Mouse (Mus musculus): ENCODE results near the gene 4921504E06Rik.

4921504E06Rik gene

GRCm38 (mm10) chr2:19553821-19554592 is at the start of gene 4921504E06Rik:
Gene 4921504E06Rik (minus strand): TSS chr2:19553914.
- no peak for DNase-seq (ENCODE audit: extremely low read depth, low read depth)

GRCm38 (mm10) chr2:19601386-19601925 is 47.7 kb upstream of the 4921504E06Rik start:
- DNase-seq (ENCODE audit: extremely low read depth, low read depth): no peak

GRCm38 (mm10) chr2:19600860-19601259 is 47.1 kb upstream of the 4921504E06Rik start:
- DNase-seq (ENCODE audit: extremely low read depth, low read depth): no peak

DNA sequence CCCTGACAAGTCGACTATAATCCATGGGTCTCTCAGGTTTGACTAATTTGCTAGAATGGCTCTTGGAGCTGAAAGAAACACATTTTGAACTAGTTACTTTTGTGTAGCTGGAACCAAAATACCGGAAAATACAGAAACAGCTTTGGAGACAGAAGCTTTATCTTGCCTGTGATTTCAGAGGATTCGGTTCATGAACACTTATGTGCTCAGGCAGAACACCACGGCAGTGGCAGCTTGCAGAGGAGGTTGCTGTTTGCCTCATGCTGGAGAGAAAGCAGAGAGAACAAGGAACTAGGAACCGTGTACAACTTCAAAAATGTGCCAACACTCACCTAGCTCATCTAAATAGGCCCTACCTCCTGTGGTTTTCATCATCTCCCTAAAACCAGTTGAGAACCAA is 46.1 kb upstream of the 4921504E06Rik start:
- DNase-seq (ENCODE audit: extremely low read depth, low read depth): no peak

DNA sequence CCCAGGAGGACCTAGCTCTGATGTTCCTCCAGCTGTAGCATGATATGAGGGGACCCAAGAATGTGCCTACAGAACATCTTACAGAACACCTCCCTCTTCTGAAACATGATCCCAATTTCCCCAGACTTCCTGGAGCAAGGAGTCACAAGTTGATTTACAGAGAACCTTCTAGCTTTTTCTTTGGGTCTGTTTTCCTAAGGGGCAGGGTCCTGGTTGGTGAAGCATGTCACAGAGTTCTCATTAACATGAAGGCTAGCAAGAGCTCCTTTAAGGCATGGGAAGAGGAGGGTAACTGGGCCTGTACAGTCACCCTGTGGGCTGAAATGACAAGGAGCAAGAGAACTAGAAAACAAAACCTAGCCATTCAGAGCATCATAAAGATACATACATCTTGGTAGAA is 43.3 kb upstream of the 4921504E06Rik start:
- DNase-seq (ENCODE audit: extremely low read depth, low read depth): no peak

DNA sequence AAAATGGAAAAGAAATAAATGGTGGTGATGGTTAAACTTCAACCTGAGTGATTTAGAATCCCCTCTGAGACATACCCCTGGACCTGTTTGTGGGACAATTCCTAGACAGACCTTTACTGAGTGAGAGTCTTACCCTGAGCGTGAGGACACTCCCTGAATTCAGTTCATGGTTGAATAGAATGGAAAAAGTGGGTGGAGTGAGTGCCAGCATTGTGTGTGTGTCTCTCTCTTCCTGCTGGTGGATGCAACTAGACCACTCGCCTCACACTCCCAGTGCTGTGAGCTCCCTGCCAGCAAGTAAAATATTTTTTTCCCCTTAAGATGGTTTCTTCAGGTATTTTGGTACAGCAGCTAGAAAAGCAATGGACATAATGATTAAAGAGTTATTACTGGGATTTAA is 42.7 kb upstream of the 4921504E06Rik start:
- DNase-seq (ENCODE audit: extremely low read depth, low read depth): no peak

- no peak for DNase-seq (ENCODE audit: extremely low read depth, low read depth)
Measured at GRCm38 (mm10) chr2:19594856-19595255, 41.1 kb upstream of the 4921504E06Rik start.

DNA sequence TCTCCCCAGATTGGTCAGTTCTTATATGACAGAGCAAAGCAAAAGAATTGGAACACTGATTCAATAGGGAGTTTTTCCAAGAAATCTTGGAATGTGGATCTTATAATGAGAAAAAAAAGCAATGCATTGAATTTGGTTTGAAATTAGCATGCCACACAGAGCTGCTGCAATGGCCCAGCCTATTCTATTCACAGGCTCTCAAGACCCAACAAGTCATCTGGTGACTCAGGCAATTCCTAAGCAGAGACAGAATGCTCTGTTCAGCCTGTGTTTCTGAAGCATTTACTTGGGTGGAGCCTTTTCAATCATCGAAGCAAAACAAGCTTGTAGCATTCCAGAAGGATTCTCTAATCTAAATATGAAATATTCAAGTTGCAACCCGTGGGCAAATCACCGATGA is 26.1 kb upstream of the 4921504E06Rik start:
- no peak for DNase-seq (ENCODE audit: extremely low read depth, low read depth)

- no peak for DNase-seq (ENCODE audit: extremely low read depth, low read depth)
Measured at GRCm38 (mm10) chr2:19579180-19579579, 25.5 kb upstream of the 4921504E06Rik start.

DNA sequence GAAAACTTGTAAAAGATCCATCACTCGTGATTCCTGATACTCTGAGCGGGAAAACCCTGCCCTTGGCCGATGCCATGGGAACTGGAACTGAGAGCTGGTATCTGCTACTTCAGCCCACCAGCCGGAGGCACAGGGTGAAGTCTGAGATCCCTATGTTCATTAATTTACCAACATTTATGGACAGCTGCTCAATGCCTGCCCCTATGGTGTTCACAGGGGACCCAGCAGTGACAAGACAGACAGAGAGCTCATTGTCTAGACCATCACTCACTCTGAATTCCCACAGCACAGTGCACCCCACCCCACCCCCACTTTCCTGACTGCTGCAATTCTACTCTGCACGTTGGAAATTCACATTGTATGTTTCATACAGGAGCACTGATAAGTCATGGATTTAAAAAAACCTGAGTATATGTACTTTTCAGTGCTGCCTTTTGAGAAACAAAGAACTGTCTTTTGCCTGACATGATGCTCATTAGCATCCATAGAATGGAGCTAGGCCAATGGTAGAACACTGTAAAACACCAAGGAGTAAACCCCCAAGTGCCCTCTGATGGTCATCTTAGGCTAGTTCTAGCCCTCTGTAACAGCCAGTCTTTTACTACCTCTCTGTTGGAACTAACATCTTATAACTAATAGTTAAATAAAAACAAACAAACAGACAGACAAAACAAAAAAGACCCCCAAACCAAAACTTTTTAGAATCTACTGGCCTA is 8.6 kb upstream of the 4921504E06Rik start:
- no peak for DNase-seq (ENCODE audit: extremely low read depth, low read depth)

DNA sequence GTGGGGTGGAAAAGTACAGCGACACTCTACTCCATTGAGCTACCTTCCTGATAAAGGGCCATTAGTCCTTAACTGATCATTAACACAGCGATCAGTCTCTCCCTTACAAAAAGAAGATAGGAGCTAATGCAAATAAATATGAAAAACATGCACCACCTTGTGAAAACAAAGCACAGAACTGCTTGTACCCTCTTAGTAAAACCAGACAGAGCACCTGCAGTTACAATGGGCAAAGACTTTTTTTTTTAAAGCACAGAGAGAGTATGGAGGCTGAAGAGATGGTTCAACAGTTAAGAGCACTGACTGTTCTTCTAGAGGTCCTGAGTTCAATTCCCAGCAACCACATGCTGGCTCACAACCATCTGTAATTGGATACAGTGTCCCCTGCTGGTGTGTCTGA is 6.9 kb upstream of the 4921504E06Rik start:
- no peak for DNase-seq (ENCODE audit: extremely low read depth, low read depth)

- DNase-seq (ENCODE audit: extremely low read depth, low read depth): no peak
Measured at GRCm38 (mm10) chr2:19560071-19560470, 6.4 kb upstream of the 4921504E06Rik start.

DNA sequence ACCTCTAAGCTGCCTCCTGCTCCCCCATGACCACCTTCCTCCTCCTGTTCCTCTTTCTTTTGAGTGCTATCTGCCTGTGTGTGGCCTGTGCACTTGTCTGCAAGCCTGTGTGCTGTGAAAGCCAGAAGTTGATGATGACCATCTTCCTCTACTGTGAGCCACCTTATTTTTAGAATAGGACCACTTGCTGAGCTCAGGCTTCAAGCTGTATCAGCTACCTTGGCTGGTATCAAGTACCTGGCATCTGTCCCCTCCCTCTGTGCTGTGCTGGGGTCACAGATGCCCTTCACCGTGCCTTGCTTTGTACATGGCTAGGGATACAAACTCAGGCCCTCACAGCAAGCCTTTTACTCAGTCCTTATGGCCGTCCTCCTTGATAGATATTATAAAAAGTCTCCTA is 2.3 kb downstream of the 4921504E06Rik start:
- DNase-seq (ENCODE audit: extremely low read depth, low read depth): no peak

GRCm38 (mm10) chr2:19540906-19541305 is 12.8 kb downstream of the 4921504E06Rik start:
- no peak for DNase-seq (ENCODE audit: extremely low read depth, low read depth)

DNA sequence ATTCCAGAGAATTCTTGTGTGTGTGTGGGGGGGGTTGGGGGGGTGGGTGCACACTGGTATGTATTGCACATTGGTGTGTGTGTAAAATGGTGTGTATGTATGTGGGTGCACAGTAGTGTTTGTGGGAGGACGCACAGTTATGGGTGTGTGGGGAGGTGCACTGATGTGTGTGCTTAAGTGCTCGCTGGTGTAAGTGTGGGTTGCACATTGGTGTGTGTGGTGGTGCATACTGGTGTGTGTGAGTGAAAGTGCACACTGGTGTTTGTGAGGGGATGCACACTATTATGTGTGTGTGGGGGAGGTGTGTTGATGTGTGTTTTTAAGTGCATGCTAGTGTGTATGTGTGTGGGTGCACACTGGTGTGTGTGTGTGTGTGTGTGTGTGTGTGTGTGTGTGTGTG is 24.3 kb downstream of the 4921504E06Rik start:
- DNase-seq (ENCODE audit: extremely low read depth, low read depth): no peak

DNA sequence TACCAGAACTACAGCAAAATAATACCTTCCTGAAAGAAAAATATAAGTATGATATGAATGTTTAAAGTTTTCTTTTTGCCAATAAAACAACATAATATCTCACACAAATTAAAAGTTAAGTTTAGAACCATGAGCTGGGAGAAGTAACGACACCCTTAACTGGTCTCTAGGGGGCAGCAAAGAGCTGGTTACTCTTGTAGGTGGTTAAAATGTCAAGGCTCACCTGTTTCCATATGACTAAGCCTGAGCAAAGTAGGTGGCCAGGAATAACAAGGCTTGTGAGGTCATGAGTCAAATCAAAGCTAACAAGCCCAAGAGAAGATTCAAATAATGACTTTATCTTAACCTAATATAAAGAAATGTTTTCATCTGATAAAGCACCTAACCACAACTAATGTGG is 24.9 kb downstream of the 4921504E06Rik start:
- peak; percentile 14 for DNase-seq (ENCODE audit: extremely low read depth, low read depth)

GRCm38 (mm10) chr2:19524071-19524470 is 29.6 kb downstream of the 4921504E06Rik start:
- no peak for DNase-seq (ENCODE audit: extremely low read depth, low read depth)

DNA sequence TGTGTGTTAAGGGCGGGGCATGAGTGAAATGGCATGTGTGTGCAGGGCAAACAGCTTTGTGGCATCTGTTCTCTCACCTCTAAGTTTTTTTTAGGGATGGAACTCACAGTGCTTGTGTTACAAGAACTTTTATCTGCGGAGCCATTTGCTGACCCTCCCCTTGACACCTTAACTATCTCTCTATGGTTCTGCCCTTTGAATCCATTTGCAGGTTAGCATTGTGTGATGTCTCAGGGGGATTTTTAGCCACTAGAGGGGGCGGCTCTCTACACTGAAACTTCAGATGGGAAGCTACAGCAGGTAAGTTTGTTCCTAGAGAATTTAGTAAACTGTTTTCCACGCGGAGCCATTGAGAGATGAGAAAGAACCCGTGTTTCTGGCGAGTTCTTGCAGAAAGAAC is 32.1 kb downstream of the 4921504E06Rik start:
- DNase-seq (ENCODE audit: extremely low read depth, low read depth): no peak

GRCm38 (mm10) chr2:19520617-19521016 is 33.1 kb downstream of the 4921504E06Rik start:
- no peak for DNase-seq (ENCODE audit: extremely low read depth, low read depth)

- peak; percentile 13 for DNase-seq (ENCODE audit: extremely low read depth, low read depth)
Measured at GRCm38 (mm10) chr2:19519768-19520167, 33.9 kb downstream of the 4921504E06Rik start.

DNA sequence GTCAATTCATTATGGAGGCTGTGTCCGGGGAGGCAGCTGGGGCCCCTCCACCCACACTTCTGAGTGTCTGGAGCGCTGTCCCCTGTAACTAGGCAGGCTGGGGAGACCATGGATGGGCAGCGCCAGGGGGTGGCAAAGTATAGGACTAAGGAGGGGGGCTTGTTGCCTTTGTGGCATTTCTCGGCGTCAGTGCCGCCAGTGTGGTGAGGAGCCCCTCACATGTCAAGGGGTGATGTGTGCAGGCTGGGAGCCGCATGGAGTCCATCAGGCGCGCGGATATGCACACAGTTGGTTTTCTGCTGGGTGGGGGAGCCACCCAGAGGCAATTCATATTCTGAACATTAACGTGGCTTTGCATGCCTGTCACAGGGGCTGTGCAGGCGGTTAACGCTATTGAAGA is 35.8 kb downstream of the 4921504E06Rik start:
- no peak for DNase-seq (ENCODE audit: extremely low read depth, low read depth)

GRCm38 (mm10) chr2:19512381-19512780 is 41.3 kb downstream of the 4921504E06Rik start:
- no peak for DNase-seq (ENCODE audit: extremely low read depth, low read depth)

- DNase-seq (ENCODE audit: extremely low read depth, low read depth): no peak
Measured at GRCm38 (mm10) chr2:19511032-19511431, 42.7 kb downstream of the 4921504E06Rik start.
